Mouse (Mus musculus): Measurements from ENCODE around the gene Ipo9. TPM values are rescaled to one million over a fixed set of nuclear protein-coding genes. Genes with fewer than 3 reads are reported as not detected.

Ipo9 gene
- total RNA-seq, 1 experiment from 2014 or later, result 21.8 TPM

DNA sequence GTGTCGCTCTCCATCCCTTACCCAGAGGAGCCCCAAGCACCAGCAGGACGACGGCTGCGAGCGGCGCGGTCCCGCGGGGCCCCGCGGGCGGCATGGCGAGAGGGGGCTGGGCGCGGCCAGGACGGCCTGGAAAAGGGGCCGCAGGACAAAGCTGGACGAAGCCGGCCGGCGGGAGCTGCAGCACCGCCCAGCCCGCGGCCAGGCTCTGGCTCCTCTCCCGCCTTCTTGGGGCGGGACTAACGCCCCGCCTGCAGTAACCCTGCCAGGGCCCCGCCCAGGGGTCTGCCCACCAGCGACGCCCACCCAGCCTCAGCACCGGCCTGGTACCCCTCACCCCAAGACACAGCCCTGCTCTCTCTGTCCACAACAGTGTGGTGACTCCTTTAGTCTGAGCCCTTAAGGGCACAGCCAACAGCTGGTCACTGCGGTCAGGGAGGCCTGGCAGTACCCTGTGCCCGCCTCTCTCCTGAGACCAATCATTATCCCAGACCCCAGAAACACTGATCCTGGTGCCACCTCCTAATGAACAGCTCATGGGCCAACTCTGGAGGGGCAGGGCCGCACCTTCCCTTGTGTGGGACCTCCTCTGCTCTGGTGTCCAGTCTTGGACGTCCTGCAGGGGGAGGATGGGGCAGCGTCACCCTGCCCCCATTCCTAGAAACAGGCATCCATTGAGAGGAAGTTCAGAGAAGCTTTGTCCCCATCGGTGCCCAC is 55.3 kb downstream of the Ipo9 start, which contains the start of gene Shisa4:
Gene Shisa4 (minus strand): TSS at position 370 of the 714 bp plus-strand sequence.
- ATAC-seq (replicated peaks; ENCODE audit: insufficient number of reproducible peaks, low FRiP score, low TSS enrichment, poor library complexity, severe bottlenecking), result no peak

DNA sequence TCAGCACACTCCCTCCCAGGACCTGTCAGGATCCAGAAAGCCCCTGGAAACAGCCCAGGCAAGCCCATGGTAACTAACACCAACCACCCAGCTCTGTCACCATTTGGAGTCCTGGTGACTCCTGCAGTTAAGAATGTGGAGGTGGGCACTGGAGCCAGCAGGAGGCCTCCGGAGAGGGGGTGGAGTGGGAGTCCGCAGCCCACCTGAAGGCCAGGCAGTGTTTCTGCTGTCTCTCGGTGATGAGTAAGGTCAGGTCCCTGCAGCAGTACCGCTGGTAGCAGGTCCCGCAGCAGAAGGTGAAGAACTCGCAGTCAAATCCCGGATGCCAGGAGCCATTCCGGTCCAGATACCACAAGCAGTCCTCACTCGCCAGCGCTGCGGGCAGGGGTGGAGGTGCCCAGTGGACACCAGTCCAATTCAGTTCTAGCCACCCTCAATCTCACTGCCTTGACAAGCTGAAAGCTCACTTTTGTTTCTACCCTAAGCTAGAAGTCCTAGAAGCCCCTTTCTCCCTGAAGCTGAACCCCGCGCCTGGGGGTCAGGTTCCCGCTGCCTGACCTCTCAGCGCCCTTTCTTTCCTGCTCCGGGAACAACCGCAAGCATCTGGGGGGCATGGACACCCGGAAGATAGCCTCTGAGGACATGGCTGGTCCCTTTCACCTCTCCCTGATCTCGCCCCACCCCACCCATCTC is 56.0 kb downstream of the Ipo9 start:
- ATAC-seq (replicated peaks; ENCODE audit: insufficient number of reproducible peaks, low FRiP score, low TSS enrichment, poor library complexity, severe bottlenecking), result no peak

DNA sequence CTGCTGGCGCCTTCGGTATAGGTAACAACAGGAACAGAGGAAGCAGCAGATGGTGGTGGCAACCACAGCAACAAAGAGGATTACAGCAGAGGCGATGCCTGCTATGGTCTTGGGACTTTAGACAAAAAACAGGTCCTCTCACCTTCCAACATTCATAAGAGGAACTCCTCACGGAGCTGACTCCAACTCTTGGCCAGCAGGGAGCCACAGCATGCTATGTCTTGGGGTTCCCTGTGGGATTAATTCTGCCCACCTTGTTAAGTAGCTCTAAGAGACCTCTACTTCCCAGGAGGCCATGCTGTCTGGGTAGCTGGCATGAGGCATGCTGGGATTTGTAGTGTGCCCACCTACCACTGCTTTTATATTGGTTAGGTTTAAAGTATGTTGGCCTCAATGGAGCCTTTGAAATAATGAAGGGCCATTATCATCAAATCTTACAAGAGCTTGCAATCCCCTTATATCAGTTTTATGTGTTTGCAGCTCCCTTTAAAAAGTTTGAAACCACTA is 57.1 kb downstream of the Ipo9 start:
- no peak for ATAC-seq (replicated peaks; ENCODE audit: insufficient number of reproducible peaks, low FRiP score, low TSS enrichment, poor library complexity, severe bottlenecking)

DNA sequence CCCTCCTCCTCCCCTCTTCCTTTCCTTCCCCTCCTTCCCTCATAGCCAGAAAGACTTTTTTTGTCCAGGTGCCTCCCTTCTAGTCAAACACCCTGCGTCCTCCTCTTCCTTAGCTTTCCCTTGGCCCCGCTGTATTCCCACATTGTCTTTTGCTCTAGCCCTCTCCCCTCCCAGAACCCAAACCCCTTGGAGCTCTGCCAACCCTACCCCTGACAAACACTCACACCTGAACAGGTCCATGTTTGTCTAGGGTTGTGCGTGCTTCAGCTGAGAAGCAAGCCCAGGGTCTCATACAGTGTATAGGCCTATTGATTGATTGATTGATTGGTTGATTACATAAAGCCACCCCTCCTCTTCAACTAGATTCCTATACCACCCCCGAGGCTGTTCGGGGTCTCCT is 60.9 kb downstream of the Ipo9 start:
- ATAC-seq (replicated peaks; ENCODE audit: insufficient number of reproducible peaks, low FRiP score, low TSS enrichment, poor library complexity, severe bottlenecking), result no peak

DNA sequence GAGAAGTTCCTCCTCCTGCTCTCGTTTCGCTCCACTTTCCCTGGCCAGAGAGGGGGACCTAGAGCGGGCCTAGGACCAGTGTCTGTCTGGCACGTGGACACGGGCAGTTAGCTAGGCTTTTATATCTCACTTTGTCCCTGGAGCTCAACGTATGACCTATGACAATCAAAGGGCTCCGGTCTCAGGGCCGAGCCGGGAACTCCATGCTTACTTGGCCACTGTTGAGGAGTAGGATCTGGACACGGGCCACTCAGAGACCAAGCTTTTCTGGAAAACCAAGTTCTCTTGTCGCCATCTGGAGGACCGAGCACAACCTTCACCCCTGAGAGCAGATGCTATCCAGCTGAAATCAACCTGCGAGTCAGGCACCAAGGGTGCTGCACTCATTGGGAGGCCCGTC is 61.3 kb downstream of the Ipo9 start:
- ATAC-seq (replicated peaks; ENCODE audit: insufficient number of reproducible peaks, low FRiP score, low TSS enrichment, poor library complexity, severe bottlenecking), result no peak

DNA sequence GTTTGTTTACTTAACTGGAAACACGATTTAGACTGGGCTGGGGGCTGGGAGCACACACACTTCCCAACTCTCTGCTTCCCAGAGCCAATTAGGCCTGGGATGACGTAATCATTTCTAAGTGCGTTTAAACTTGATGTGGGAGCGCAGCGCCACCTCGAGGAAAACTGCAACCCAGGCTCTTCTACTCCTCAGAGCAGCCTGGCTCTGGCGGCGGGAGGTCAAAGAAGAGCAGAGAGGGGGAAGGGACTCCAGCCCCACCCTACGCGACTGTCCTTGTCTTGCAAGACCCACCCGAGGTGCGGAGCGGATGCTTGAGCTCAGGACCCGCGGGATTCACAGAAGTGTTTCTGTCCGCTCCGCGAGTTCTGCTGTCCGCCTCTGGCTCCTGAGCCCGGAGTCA is 62.1 kb downstream of the Ipo9 start:
- peak; percentile 50; the same call in 1 of the 2 replicates for ATAC-seq (replicated peaks; ENCODE audit: insufficient number of reproducible peaks, low FRiP score, low TSS enrichment, poor library complexity, severe bottlenecking)

DNA sequence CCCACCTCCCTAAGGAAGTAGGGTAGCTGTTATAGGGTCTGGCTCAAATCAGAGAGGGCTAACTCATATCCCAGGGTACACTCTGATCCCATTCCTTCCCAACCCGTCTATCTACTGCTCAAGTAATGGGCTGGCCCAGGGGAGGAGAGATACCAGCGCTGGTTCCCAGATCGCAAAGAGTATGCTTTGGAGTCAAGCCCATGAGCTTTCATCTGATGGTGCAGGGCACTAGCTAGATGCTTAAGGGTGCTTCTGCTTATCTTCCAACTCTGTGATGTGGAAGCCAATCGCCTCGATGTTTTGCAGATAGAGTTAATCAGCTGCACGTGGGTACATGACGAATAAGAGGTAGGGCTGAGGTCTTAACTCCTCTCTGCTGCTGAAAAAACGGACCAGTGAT is 62.7 kb downstream of the Ipo9 start:
- no peak for ATAC-seq (replicated peaks; ENCODE audit: insufficient number of reproducible peaks, low FRiP score, low TSS enrichment, poor library complexity, severe bottlenecking)

DNA sequence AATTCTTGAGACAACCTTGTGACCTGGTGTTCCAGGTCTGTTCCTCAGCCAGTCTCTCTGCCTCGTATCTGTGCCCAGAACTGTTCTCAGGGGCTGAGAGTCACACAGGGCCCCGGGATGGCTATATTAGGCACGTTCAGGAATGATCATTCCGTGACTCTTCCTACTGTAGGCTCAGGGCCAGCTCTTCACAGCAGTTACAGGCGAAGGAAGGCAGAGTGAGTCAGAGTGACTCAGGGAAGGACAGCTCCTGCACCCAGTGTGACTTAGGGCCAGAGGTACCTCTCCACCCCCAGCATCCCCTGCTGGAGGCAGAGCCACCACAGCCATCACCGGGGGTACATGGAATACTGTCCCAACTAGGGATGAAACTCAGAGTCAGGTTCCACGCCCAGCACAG is 63.3 kb downstream of the Ipo9 start:
- no peak for ATAC-seq (replicated peaks; ENCODE audit: insufficient number of reproducible peaks, low FRiP score, low TSS enrichment, poor library complexity, severe bottlenecking)

DNA sequence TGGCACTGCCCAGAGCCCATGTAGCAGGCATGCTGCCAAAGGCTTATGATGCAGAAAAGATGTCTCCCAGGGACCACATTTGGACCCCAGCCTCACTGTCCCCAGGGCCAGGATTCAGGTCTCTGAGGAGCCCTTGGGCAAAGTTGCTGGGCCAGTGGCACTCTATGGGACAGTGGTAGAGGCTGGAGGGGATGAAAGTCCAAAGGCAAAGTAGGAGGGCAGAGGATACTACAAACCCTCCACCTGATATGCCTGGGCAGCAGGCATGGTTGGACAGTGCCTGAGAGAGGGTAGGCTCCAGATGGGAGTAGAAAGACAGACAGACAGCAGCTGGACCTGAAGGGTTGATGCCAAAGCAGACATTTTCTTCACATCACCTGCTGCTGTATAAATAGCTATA is 63.9 kb downstream of the Ipo9 start:
- no peak for ATAC-seq (replicated peaks; ENCODE audit: insufficient number of reproducible peaks, low FRiP score, low TSS enrichment, poor library complexity, severe bottlenecking)

DNA sequence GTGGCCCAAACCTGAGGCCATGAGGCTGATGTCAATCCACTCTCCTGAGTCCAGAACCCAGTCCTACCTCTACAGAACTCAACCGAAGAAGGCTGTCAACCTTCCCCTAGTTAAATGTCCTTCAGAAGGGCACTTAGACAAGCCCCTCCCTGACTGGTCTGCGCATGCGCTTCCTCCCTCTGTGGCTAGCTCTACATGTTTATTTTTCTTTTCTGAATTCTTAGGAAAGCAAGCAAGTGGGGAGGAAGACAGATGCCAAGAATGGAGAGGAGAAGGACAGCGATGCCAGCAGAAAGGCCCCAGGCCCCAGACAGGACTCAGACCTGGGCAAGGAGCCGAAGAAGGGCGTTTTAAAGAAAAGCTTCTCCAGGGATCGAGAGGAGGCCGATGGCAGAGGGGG is 66.9 kb downstream of the Ipo9 start:
- no peak for ATAC-seq (replicated peaks; ENCODE audit: insufficient number of reproducible peaks, low FRiP score, low TSS enrichment, poor library complexity, severe bottlenecking)

DNA sequence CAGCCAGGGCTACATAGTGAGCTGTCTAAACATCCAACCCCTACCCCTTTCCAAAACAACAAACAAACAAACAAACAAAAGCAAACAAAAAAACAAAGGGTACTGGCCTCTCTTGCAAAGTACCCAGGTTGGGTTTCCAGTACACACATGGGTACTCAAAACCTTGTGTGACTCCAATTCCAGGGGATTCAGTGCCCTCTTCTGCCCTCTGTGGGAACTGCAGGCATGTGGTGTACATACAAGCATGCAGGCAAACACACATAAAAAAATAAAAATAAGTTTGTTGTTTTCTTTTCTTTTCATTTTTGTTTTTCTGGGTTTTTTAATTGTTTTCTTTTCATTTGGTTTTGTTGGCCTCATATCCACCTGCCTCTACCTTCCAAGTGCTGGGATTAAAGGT is 68.2 kb downstream of the Ipo9 start:
- ATAC-seq (replicated peaks; ENCODE audit: insufficient number of reproducible peaks, low FRiP score, low TSS enrichment, poor library complexity, severe bottlenecking), result no peak

DNA sequence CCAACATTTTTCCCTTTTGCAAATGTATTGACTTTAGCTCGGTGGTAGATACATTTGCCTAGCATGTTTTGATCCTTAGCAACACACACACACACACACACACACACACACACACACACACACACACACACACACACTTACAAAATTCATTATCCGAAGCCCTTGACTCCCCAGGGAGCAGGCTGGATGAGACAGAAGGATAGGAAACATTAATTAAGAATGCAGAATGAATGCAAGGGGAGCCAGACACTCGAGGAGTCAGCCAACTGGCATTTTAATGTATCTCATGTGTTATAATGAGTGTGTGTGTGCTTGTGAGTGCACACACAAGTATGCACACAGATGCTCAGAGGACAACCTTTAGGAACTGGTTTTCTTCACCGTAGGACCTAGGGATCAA is 68.8 kb downstream of the Ipo9 start:
- no peak for ATAC-seq (replicated peaks; ENCODE audit: insufficient number of reproducible peaks, low FRiP score, low TSS enrichment, poor library complexity, severe bottlenecking)

DNA sequence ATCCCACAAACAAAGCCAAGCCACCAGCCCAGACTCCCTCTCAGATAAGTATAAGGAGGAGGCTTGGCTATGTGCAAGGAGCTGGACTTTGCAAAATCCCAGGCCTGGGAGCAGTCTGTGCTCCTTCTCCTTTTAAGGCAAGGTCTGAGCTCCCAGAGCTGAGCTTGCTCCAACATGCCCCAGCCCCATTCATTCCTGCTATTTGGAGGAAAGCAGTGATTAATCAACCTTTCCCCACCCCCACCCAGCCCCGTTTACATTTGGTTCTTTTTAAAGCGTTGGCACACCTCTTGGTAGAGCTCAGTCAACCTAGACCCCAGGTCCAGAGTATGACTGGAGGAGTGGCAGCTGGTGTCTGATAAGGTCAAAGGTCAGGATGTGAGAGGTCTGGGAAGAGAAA is 71.2 kb downstream of the Ipo9 start:
- ATAC-seq (replicated peaks; ENCODE audit: insufficient number of reproducible peaks, low FRiP score, low TSS enrichment, poor library complexity, severe bottlenecking), result no peak

DNA sequence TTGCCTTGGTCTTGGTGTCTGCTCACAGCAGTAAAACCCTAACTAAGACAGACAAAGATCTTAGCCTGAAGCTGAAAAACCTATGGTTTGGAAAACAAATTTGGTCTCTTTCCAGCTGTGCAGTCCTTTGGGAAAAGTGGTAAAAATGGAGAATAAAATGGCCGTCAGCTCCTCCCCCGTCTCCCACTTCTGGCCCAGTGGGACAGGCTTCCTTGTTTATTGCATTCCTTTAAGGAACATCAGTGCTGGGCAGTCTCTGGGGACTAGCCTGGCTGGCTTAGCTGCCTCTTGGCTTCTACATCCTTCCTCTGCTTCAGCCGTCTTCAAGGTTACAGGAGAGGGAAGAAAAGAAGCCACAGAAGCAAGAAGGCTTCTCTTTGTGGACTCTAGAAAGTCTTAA is 78.3 kb downstream of the Ipo9 start:
- ATAC-seq (replicated peaks; ENCODE audit: insufficient number of reproducible peaks, low FRiP score, low TSS enrichment, poor library complexity, severe bottlenecking), result no peak

DNA sequence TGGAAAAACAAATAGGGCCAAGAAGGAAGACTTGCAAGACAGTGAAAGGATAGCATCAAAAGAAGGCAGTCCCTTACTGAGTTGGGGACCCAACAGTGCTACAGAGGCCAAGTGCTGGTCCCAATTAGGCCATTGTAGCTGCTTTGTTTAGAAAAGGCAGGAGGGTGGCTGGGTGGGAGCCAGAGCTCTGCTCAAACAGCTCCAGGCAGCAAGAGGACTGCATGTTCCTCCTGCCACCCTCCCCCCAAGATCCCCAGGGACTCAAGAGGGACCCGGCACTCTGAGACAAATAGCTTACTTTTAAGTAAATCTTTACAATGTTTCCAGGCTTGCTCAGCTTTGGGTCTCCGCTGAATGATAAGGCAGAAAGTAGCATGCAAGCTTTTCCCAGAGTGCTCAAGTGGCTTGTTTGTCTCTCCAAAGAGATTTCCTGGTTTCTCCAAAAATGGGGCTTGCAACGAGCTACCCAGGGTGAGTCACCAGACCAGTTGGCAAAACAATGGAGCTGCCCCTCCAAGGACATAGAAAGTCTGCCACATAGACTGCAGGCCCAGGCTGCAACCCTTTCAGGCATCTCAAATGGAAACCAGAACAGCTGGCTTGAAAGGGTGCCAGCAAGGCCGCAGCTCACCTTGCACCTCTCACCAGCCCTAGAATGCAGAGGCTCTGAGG is 82.7 kb downstream of the Ipo9 start:
- no peak for ATAC-seq (replicated peaks; ENCODE audit: insufficient number of reproducible peaks, low FRiP score, low TSS enrichment, poor library complexity, severe bottlenecking)

DNA sequence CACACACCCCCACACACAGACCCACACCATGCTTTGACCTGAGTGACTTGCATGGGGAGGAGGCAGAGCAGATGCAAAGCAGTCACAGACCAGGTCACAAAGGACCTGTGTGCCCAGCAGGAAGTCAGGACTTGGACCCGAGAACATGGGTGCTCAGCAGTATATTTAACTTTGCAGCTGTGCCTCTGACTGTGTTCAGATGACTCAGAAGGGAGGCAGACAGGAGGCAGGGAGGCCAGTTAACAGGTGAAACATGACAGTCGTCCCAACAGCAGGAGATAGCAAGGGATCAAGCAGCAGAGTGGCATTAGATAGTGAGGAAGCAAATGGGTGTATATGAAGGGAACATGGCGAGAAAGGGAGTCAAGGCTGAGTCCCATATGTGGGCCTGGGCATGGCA is 83.4 kb downstream of the Ipo9 start:
- no peak for ATAC-seq (replicated peaks; ENCODE audit: insufficient number of reproducible peaks, low FRiP score, low TSS enrichment, poor library complexity, severe bottlenecking)

DNA sequence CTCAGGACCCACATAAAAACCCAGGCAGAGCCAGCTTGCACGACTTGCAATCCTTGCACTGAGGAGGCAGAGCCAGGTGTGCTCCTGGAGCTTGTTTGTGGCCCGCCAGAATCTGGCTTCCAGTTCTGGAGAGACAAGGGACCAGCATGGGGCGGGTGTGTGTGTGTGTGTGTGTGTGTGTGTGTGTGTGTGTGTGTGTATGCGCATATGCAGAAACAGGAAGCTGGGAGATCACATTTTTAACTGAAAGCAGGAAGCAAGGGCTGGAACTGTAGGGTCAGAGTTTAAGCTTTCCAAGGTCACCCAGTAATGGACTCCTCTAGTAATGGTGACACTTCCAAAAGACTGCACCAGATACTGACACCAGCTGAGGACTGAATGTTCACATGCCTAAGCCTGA is 86.3 kb downstream of the Ipo9 start:
- no peak for ATAC-seq (replicated peaks; ENCODE audit: insufficient number of reproducible peaks, low FRiP score, low TSS enrichment, poor library complexity, severe bottlenecking)

DNA sequence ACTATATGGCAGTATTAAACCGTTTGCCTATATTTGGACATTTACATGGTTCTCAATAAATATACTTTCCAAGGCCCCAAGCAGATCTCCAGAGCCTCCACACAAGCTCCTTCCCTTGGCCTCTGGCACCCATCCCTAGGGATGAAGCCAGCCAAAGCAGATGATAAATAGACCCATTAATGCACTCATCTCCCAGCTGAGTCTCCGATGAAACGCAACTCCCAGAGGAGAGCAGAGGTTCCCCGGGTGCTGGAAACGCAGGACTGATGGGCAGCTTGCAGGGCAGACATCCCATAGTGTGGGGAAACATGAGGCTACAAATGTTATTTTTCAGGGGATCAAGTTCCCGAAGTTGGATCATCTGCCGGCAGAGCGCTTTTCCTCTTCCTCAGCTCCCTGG is 88.4 kb downstream of the Ipo9 start:
- ATAC-seq (replicated peaks; ENCODE audit: insufficient number of reproducible peaks, low FRiP score, low TSS enrichment, poor library complexity, severe bottlenecking), result no peak
